Mouse (Mus musculus): ENCODE measurements around the gene Sh3bp4.

The Sh3bp4 gene

GRCm38 (mm10) chr1:89093696-89094095, 23.5 kb downstream of the Sh3bp4 start:
- no peak for DNase-seq (ENCODE audit: low spot score)

GRCm38 (mm10) chr1:89094416-89094815, 24.2 kb downstream of the Sh3bp4 start:
- DNase-seq (ENCODE audit: low spot score), result no peak

- DNase-seq (ENCODE audit: low spot score), result no peak
Observed at GRCm38 (mm10) chr1:89095642-89096424, 25.6 kb downstream of the Sh3bp4 start.

GRCm38 (mm10) chr1:89102231-89103003, 32.2 kb downstream of the Sh3bp4 start:
- DNase-seq (ENCODE audit: low spot score), result no peak

GRCm38 (mm10) chr1:89103004-89103263, 32.7 kb downstream of the Sh3bp4 start:
- no peak for DNase-seq (ENCODE audit: low spot score)

- no peak for DNase-seq (ENCODE audit: low spot score)
Observed at GRCm38 (mm10) chr1:89103505-89103904, 33.3 kb downstream of the Sh3bp4 start.

GRCm38 (mm10) chr1:89104066-89104765, 34.0 kb downstream of the Sh3bp4 start:
- DNase-seq (ENCODE audit: low spot score), result peak; percentile 86

GRCm38 (mm10) chr1:89105891-89106830, 35.9 kb downstream of the Sh3bp4 start:
- no peak for DNase-seq (ENCODE audit: low spot score)

- DNase-seq (ENCODE audit: low spot score), result peak; percentile 29
Observed at GRCm38 (mm10) chr1:89107466-89107865, 37.3 kb downstream of the Sh3bp4 start.

GRCm38 (mm10) chr1:89108340-89108896, 38.2 kb downstream of the Sh3bp4 start:
- DNase-seq (ENCODE audit: low spot score), result peak; percentile 78

GRCm38 (mm10) chr1:89109767-89110166, 39.6 kb downstream of the Sh3bp4 start:
- no peak for DNase-seq (ENCODE audit: low spot score)

- no peak for DNase-seq (ENCODE audit: low spot score)
Observed at GRCm38 (mm10) chr1:89110767-89111534, 40.7 kb downstream of the Sh3bp4 start.

GRCm38 (mm10) chr1:89112544-89112943, 42.3 kb downstream of the Sh3bp4 start:
- DNase-seq (ENCODE audit: low spot score), result no peak

GRCm38 (mm10) chr1:89113731-89114130, 43.5 kb downstream of the Sh3bp4 start:
- no peak for DNase-seq (ENCODE audit: low spot score)

GRCm38 (mm10) chr1:89117062-89117461, 46.8 kb downstream of the Sh3bp4 start:
- DNase-seq (ENCODE audit: low spot score), result no peak

GRCm38 (mm10) chr1:89118076-89118475, 47.9 kb downstream of the Sh3bp4 start:
- DNase-seq (ENCODE audit: low spot score), result no peak

GRCm38 (mm10) chr1:89118836-89119235, 48.6 kb downstream of the Sh3bp4 start:
- DNase-seq (ENCODE audit: low spot score), result no peak

- no peak for DNase-seq (ENCODE audit: low spot score)
Observed at GRCm38 (mm10) chr1:89120290-89120689, 50.1 kb downstream of the Sh3bp4 start.

GRCm38 (mm10) chr1:89121466-89121865, 51.3 kb downstream of the Sh3bp4 start:
- DNase-seq (ENCODE audit: low spot score), result peak; percentile 61

- DNase-seq (ENCODE audit: low spot score), result no peak
Observed at GRCm38 (mm10) chr1:89122376-89122775, 52.2 kb downstream of the Sh3bp4 start.

- peak; percentile 45 for DNase-seq (ENCODE audit: low spot score)
Observed at GRCm38 (mm10) chr1:89124076-89124475, 53.9 kb downstream of the Sh3bp4 start.
